ENCODE assay signal across 8 mouse cellular contexts in the genomic region with DNA sequence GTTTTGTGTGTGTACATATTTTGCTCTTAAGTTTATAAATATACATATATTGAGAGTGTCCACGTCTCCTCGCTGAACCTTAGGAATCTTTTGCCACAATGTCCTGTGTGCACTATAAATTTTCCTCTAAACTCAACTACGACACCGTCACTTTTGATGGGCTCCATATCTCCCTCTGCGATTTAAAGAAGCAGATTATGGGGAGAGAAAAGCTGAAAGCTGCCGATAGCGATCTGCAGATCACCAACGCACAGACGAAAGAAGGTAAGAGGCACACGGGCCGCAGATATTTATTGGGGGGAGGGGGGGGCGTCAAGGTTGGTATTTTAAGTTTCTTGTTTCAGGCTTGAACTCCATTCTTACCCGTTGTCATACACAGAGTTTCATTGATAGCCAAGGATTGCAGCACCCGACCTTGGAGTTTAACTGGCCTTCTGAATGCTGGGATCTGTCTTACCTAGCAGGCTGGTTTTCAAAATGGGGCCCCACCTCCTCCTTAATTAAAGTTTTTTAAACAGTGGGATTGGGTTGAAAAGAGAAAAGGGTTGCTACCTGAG. TPM values are rescaled to one million over a fixed set of nuclear protein-coding genes. Genes with fewer than 3 reads are reported as not detected.
A peak's percentile ranks its signal among the peaks of the same experiment; 100 is the strongest.
DNase-seq lines count a peak whose midpoint lies in the region; ATAC-seq lines count a peak whose summit lies in the region.

No protein-coding gene starts in this region.

- no peak for DNase-seq in heart, postnatal 14 days
- DNase-seq in MN1 (ENCODE audit: low spot score) = peak; percentile 32
- DNase-seq in natural killer cell, adult 2 months (ENCODE audit: low spot score in 2 of 2) = no peak
- DNase-seq in Muller cell, postnatal 12 days (ENCODE audit: inconsistent ontology term) = no peak
- DNase-seq in thymus, adult 18-20 months = no peak

- WGBS in heart, embryonic 14.5 days = under 1% methylated on average over 14 of the region's 14 CpGs
- WGBS in forebrain, embryonic 16.5 days = under 1% methylated on average over 14 of the region's 14 CpGs
- under 1% methylated on average over 14 of the region's 14 CpGs for WGBS in liver, embryonic 16.5 days (ENCODE audit: insufficient replicate concordance)

- peak overlapping the region; percentile 73 for H3K4me2 ChIP-seq in heart, embryonic 14.5 days (ENCODE audit: low read length)
- H3K4me2 ChIP-seq in forebrain, embryonic 16.5 days (ENCODE audit: low read length) = peak overlapping the region; percentile 68
- peak overlapping the region; percentile 88 for H3K4me2 ChIP-seq in liver, embryonic 16.5 days (ENCODE audit: low read depth, low read length)

- ATAC-seq in heart, embryonic 14.5 days (ENCODE audit: insufficient number of reproducible peaks, insufficient read depth, low FRiP score, low read depth) = no peak
- ATAC-seq in forebrain, embryonic 16.5 days = no peak
- no peak for ATAC-seq in liver, embryonic 16.5 days (ENCODE audit: low read depth)

- H3K27me3 ChIP-seq in heart, embryonic 14.5 days (ENCODE audit: control insufficient read depth, insufficient read depth, low read length) = no peaks in the 10 kb centered on the region
- no peaks in the 10 kb centered on the region for H3K27me3 ChIP-seq in forebrain, embryonic 16.5 days (replicated peaks; ENCODE audit: control insufficient read depth, insufficient read depth, low read length)
- no peaks in the 10 kb centered on the region for H3K27me3 ChIP-seq in liver, embryonic 16.5 days (ENCODE audit: control insufficient read depth, insufficient read depth, low read depth, low read length)

- H3K4me1 ChIP-seq in heart, embryonic 14.5 days (ENCODE audit: control insufficient read depth in 2 of 2, insufficient read depth in 2 of 2, low read length in 2 of 2) = peaks cover 5 to 15% of the 10 kb centered on the region in 2 experiments
- peaks cover 25% of the 10 kb centered on the region for H3K4me1 ChIP-seq in forebrain, embryonic 16.5 days (replicated peaks; ENCODE audit: control insufficient read depth, insufficient read depth, low read length)
- H3K4me1 ChIP-seq in liver, embryonic 16.5 days (ENCODE audit: control insufficient read depth, low read depth, low read length) = peaks cover 20% of the 10 kb centered on the region

- no peaks in the 10 kb centered on the region for H3K9me3 ChIP-seq in heart, embryonic 14.5 days (ENCODE audit: control insufficient read depth, low read length)
- H3K9me3 ChIP-seq in forebrain, embryonic 16.5 days (ENCODE audit: control insufficient read depth, low read length) = no peaks in the 10 kb centered on the region
- H3K9me3 ChIP-seq in liver, embryonic 16.5 days (replicated peaks; ENCODE audit: control insufficient read depth, low read length) = no peaks in the 10 kb centered on the region

- H3K36me3 ChIP-seq in heart, embryonic 14.5 days (ENCODE audit: control insufficient read depth, insufficient read depth, low read length) = peaks cover 20% of the 10 kb centered on the region
- no peaks in the 10 kb centered on the region; the same call in 1 of the 2 replicates for H3K36me3 ChIP-seq in forebrain, embryonic 16.5 days (ENCODE audit: control insufficient read depth, insufficient read depth)
- no peaks in the 10 kb centered on the region for H3K36me3 ChIP-seq in liver, embryonic 16.5 days (ENCODE audit: control insufficient read depth, insufficient read depth)

- H3K9ac ChIP-seq in heart, embryonic 14.5 days (ENCODE audit: low read length) = peak overlapping the region; percentile 100
- H3K9ac ChIP-seq in forebrain, embryonic 16.5 days (replicated peaks; ENCODE audit: low read depth, low read length) = peak overlapping the region; percentile 100
- peak overlapping the region; percentile 100 for H3K9ac ChIP-seq in liver, embryonic 16.5 days (ENCODE audit: low read depth, low read length)

- peak overlapping the region; percentile 98 to 99 for H3K4me3 ChIP-seq in heart, embryonic 14.5 days (ENCODE audit: control insufficient read depth in 1 of 2, insufficient read depth in 1 of 2, low read depth in 1 of 2, low read length in 2 of 2)
- H3K4me3 ChIP-seq in forebrain, embryonic 16.5 days (replicated peaks; ENCODE audit: low read length) = peak overlapping the region; percentile 99
- H3K4me3 ChIP-seq in liver, embryonic 16.5 days (ENCODE audit: low read depth, low read length) = peak overlapping the region; percentile 91

- intact Hi-C loops in heart, postnatal 14 days (cut with DNase I) = no loop called here

- H3K27ac ChIP-seq in heart, embryonic 14.5 days (replicated peaks in 1 of 2; ENCODE audit: control insufficient read depth in 1 of 2, insufficient read depth in 1 of 2, low read depth in 2 of 2, low read length in 2 of 2) = peak overlapping the region in 1 of 2 experiments; percentile 95; a peak in 3 of 4 replicates
- no peak overlapping the region for H3K27ac ChIP-seq in forebrain, embryonic 16.5 days (ENCODE audit: low read length)
- H3K27ac ChIP-seq in liver, embryonic 16.5 days (ENCODE audit: low read length) = peak overlapping the region; percentile 90

RNA-seq across cellular contexts. Expression of gene Rbbp6, which starts 5.5 kb away (rescaled TPM):
- polyA plus RNA-seq in heart, embryonic 14.5 days (2014; fragmentation: Nextera tagmentation; extraction: Ambion mirVana) = 23.8 TPM in 2 replicates
- total RNA-seq in heart, postnatal 14 days (2021) = 10 to 100 TPM; 40.5 to 42.2 TPM
- 26.9 and 28.2 TPM in 2 replicates for polyA plus RNA-seq in forebrain, embryonic 16.5 days (2015; fragmentation: Nextera tagmentation; extraction: Ambion mirVana)
- polyA plus RNA-seq in liver, embryonic 16.5 days (2015; fragmentation: Nextera tagmentation; extraction: Ambion mirVana) = 7.1 and 7.9 TPM in 2 replicates
